Mouse (Mus musculus): ENCODE measurements around the gene Tubd1.

DNA sequence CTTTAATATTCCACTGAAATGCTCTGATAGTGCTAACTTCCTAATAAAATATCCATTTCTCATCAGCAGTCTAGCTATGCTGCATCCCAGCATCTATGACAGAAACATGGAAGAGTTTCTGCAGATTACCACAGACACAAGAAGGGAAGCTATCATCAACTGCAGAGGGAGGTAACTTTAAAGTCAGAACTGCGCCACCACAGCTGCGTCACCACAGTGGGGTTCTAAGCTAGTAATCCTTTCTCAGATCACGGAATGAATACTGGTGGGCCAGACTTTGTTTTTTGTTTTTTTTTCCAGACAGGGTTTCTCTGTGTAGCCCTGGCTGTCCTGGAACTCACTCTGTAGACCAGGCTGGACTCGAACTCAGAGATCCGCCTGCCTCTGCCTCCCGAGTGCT, 50.6 kb downstream of the Tubd1 start:
- TF ChIP-seq POLR2A (IDR thresholded peaks at IDR 0.05; ENCODE audit: borderline replicate concordance, extremely low read depth, low read depth, low read length) (no peak), CTCF (IDR thresholded peaks at IDR 0.05; ENCODE audit: insufficient read depth, low read length) (no peak)
